Mouse (Mus musculus) small intestine, adult 2 months (tissue): ENCODE results near the gene Tubg1.

Source experiments
- CTCF ChIP-seq: fragments of 200-500 bp; IDR thresholded peaks from 2 replicates; pipeline ENCODE4 v1.5.1; 2012; ENCODE audit warnings: low read depth, mild to moderate bottlenecking, control low read depth, inconsistent platforms, low read length, moderate library complexity, mixed read lengths; ENCODE audit not compliant: insufficient replicate concordance, insufficient read length; ENCODE audit errors: extremely low read depth
- POLR2A ChIP-seq: fragments of 200-500 bp; IDR thresholded peaks from 2 replicates; pipeline ENCODE4 v1.6.1; 2012; ENCODE audit warnings: low read depth, mild to moderate bottlenecking, control low read depth, inconsistent platforms, low read length, moderate library complexity

- TF ChIP-seq POLR2A (no peak), CTCF (no peak)
Measured at GRCm38 (mm10) chr11:101162301-101162700, 42.6 kb downstream of the Tubg1 start.
